Mouse (Mus musculus): ENCODE results near the gene Pkp2. TPM values are rescaled to one million over a fixed set of nuclear protein-coding genes. Genes with fewer than 3 reads are reported as not detected.
"Not testable (repeated sequence)": the region's sequence is repeated elsewhere in the genome, so short reads cannot be mapped to it uniquely, and the experiment has no call there.

Pkp2 gene
- polyA plus RNA-seq, 1 experiment from 2014 or later, result 1.5 TPM

DNA sequence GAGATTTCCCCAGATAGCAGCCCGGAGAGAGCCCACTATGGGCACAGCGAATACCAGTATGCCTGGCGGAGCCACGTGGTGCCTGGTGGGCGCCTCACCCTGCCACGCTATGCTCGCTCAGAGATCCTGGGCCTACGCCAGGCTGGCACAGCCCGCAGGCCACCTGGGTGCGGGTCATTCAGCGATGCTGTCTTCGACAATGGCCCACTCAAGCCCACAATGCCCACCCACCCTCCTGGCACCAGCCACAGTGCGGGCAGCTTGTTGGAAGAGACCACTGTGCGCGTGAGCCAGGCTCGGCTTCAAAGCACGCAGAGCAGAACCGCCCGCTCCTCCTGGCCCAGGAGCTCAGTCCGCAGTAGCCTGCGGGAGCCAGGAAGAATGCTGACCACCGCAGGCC, 12.7 kb downstream of the Pkp2 start:
- H3K36me3 ChIP-seq, result no peaks in the 10 kb centered on the region
- no peak for ATAC-seq (ENCODE audit: insufficient number of reproducible peaks, insufficient read depth, low FRiP score, low TSS enrichment, low read depth)
- H3K9ac ChIP-seq (replicated peaks), result no peak overlapping the region
- no peak overlapping the region for H3K4me3 ChIP-seq (replicated peaks)
- H3K4me2 ChIP-seq, result no peak overlapping the region
- no peak overlapping the region for H3K27ac ChIP-seq
- 92% methylated on average over 22 of the region's 22 CpGs for WGBS
- H3K27me3 ChIP-seq, result no peaks in the 10 kb centered on the region
- H3K4me1 ChIP-seq (replicated peaks), result peaks cover 10% of the 10 kb centered on the region
- H3K9me3 ChIP-seq, result no peaks in the 10 kb centered on the region

DNA sequence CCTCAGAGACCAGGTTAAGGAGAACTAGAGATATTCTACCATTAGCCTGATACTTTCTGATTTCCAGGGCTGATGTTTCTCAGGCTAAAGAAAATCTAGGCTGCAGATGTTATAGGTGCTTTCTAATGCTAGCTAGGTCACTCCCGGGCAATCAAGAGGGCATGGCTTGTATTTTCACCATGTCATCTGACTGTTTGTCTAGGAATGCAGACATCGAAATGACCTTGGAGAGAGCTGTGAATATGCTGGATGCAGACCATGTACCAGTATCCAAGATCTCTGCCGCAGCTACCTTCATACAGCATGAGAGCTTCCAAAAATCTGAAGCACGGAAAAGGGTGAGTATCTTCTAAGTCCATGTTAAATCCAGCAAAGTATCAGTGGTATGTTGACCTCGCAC, 17.3 kb downstream of the Pkp2 start:
- no peak for ATAC-seq (ENCODE audit: insufficient number of reproducible peaks, insufficient read depth, low FRiP score, low TSS enrichment, low read depth)
- H3K36me3 ChIP-seq, result no peaks in the 10 kb centered on the region
- H3K4me2 ChIP-seq, result no peak overlapping the region
- WGBS, result 91% methylated on average over 5 of the region's 5 CpGs
- H3K27me3 ChIP-seq, result no peaks in the 10 kb centered on the region
- H3K4me3 ChIP-seq (replicated peaks), result no peak overlapping the region
- no peak overlapping the region for H3K9ac ChIP-seq (replicated peaks)
- no peaks in the 10 kb centered on the region for H3K9me3 ChIP-seq
- H3K4me1 ChIP-seq (replicated peaks), result no peaks in the 10 kb centered on the region
- no peak overlapping the region for H3K27ac ChIP-seq

DNA sequence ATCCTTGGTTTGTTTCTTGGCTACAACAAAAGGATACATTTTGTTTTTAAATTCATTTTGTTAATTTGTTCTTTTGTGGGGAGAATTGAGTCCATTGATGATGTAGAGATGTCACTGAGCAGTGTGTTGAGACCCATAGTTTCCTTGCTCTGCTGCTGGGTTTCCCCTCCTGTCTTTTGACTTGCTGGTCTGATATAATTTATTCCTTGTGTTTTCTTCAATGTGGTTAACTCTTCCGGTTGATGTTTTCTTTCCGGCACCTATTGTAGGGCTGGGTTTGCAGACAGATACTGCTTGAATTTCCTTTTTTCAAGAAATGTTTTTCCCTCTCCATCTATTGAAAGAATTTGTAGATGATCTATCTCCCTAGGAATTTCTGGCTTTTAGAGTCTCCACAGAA, 20.8 kb downstream of the Pkp2 start:
- peaks cover 3% of the 10 kb centered on the region; the same call in 1 of the 2 replicates for H3K9me3 ChIP-seq
- no peaks in the 10 kb centered on the region for H3K4me1 ChIP-seq (replicated peaks)
- 100% methylated on average over 2 of the region's 2 CpGs for WGBS
- H3K27me3 ChIP-seq, result no peaks in the 10 kb centered on the region
- ATAC-seq (ENCODE audit: insufficient number of reproducible peaks, insufficient read depth, low FRiP score, low TSS enrichment, low read depth), result no peak
- H3K27ac ChIP-seq, result no peak overlapping the region
- no peaks in the 10 kb centered on the region for H3K36me3 ChIP-seq
- no peak overlapping the region for H3K9ac ChIP-seq (replicated peaks)
- no peak overlapping the region for H3K4me3 ChIP-seq (replicated peaks)
- no peak overlapping the region for H3K4me2 ChIP-seq

GRCm38 (mm10) chr16:16236681-16237080, 23.6 kb downstream of the Pkp2 start:
- 85% methylated on average over 9 of the region's 9 CpGs for WGBS
- not testable (repeated sequence) for ATAC-seq (ENCODE audit: insufficient number of reproducible peaks, insufficient read depth, low FRiP score, low TSS enrichment, low read depth); H3K27me3 ChIP-seq; H3K9me3 ChIP-seq; H3K4me2 ChIP-seq; H3K27ac ChIP-seq; H3K4me3 ChIP-seq (replicated peaks); H3K4me1 ChIP-seq (replicated peaks); H3K36me3 ChIP-seq; H3K9ac ChIP-seq (replicated peaks)

DNA sequence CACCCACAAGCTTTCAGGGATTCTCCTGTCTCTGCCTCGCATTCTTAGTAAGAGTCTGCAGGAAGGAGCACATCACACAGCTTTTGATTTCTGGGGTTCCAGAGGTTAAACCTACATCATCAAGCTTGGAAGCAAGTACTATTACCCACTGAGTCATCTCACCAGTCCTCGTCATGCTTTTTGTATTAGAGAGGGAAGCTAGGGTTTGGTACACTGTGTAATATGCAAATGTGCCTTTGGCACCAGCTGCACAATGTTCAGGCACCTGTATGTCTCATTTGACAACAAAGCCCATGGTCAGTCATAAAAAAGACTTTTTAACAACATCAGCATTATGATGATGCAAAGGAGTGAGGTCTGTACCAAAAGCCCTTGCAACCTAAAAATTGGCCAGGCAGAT, 25.2 kb downstream of the Pkp2 start:
- Histone ChIP-seq H3K36me3 (no peaks in the 10 kb centered on the region), H3K27ac (no peak overlapping the region), H3K4me2 (no peak overlapping the region), H3K4me1 (replicated peaks) (no peaks in the 10 kb centered on the region), H3K9ac (replicated peaks) (no peak overlapping the region), H3K9me3 (peaks cover 3% of the 10 kb centered on the region; the same call in 1 of the 2 replicates), H3K4me3 (replicated peaks) (no peak overlapping the region), H3K27me3 (no peaks in the 10 kb centered on the region)
- no peak for ATAC-seq (ENCODE audit: insufficient number of reproducible peaks, insufficient read depth, low FRiP score, low TSS enrichment, low read depth)
- WGBS, result 84% methylated on average over 2 of the region's 2 CpGs

DNA sequence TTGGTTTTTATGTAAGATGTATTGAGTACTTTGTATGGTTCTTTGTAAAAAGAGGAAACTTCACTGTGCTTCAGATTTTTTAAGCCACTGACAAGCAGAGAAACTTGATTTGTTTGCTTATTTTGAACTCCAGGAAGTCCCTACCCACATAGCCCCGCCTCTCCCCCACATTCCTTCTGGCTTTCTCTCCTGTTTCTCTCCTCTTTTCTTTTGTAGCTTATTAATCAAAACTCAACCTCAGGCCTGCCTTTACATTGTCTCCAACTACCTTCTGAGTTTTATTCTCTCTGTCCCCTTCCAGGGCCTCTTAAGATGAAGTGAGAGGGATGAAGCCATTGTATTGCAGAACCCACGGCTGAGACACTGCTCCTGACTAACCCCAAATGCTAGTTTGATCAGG, 31.6 kb downstream of the Pkp2 start:
- Histone ChIP-seq H3K36me3 (no peaks in the 10 kb centered on the region), H3K4me3 (replicated peaks) (no peak overlapping the region), H3K27me3 (no peaks in the 10 kb centered on the region), H3K27ac (no peak overlapping the region), H3K9me3 (no peaks in the 10 kb centered on the region), H3K4me1 (replicated peaks) (no peaks in the 10 kb centered on the region), H3K4me2 (no peak overlapping the region), H3K9ac (replicated peaks) (no peak overlapping the region)
- 76% methylated on average over 2 of the region's 2 CpGs for WGBS
- no peak for ATAC-seq (ENCODE audit: insufficient number of reproducible peaks, insufficient read depth, low FRiP score, low TSS enrichment, low read depth)

DNA sequence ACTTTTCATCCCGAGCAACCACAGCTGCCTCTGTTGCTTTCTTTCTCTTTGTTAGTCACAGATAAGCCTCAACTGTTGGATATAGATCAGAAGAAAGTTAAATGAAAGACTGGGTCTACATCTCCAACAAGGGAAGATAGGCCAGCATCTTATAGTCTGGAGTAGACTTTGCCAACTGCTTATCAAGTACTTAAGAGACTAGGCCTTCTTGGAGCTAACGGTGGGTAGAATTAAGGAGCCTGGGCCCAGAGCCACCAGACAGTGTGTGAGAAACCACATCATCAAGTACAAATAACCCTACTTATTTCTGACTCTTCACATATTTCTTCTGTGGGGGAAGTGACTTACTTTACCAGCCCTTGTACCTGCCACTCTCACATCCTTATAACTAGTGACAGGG, 37.4 kb downstream of the Pkp2 start:
- Histone ChIP-seq H3K27me3 (no peaks in the 10 kb centered on the region), H3K9me3 (no peaks in the 10 kb centered on the region), H3K4me3 (replicated peaks) (no peak overlapping the region), H3K4me2 (no peak overlapping the region), H3K36me3 (no peaks in the 10 kb centered on the region), H3K27ac (no peak overlapping the region), H3K4me1 (replicated peaks) (peaks cover 5% of the 10 kb centered on the region; the same call in 1 of the 2 replicates), H3K9ac (replicated peaks) (no peak overlapping the region)
- WGBS, result 67% methylated on average over 2 of the region's 2 CpGs
- ATAC-seq (ENCODE audit: insufficient number of reproducible peaks, insufficient read depth, low FRiP score, low TSS enrichment, low read depth), result no peak

- Histone ChIP-seq H3K27ac (no peak overlapping the region), H3K4me2 (no peak overlapping the region), H3K9ac (replicated peaks) (no peak overlapping the region), H3K4me3 (replicated peaks) (no peak overlapping the region), H3K9me3 (no peaks in the 10 kb centered on the region), H3K4me1 (replicated peaks) (peaks cover 5% of the 10 kb centered on the region; the same call in 1 of the 2 replicates), H3K27me3 (no peaks in the 10 kb centered on the region), H3K36me3 (no peaks in the 10 kb centered on the region)
- ATAC-seq (ENCODE audit: insufficient number of reproducible peaks, insufficient read depth, low FRiP score, low TSS enrichment, low read depth), result no peak
- WGBS, result 24% methylated on average over 4 of the region's 4 CpGs
Observed at GRCm38 (mm10) chr16:16253326-16254074, 40.4 kb downstream of the Pkp2 start.

DNA sequence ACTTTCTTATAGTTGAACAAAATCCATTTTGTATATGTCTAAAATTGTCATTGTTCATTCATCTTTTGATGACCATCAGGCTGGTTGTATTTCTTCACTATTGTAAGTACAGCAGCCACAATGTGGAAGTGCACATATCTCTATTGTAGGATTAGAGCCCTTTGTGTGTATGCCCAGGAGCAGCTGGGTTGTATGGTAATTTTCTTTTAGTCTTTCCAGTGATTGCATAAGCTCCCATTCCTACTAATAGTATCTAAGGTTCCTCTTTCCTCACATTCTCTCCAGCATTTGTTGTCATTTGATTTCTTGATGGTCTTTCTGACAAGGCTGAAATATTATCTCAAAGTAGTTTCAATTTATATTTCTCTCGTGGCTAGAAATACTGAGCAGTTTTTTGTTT, 42.1 kb downstream of the Pkp2 start:
- no peak overlapping the region for H3K9ac ChIP-seq (replicated peaks)
- ATAC-seq (ENCODE audit: insufficient number of reproducible peaks, insufficient read depth, low FRiP score, low TSS enrichment, low read depth), result no peak
- 54% methylated on average over 1 of the region's 1 CpGs for WGBS

DNA sequence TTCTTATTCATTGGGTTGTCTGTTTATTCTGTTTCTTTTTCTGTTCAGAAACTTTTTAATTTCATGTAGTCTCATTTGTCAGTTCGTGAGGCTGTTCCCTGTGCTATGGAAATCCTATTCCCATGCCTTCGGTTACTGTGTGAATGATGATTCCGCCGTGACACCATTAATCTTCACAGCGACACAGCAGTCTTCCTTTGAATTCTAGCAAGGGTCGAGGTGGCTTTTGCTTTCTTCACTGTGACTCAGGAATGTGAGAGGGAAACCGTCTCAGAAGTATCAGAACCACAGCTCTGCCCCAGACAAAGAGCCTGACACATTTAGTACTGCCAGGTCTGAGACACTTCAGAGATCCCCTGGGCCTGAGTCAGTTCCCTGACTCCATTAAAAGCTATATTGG, 42.8 kb downstream of the Pkp2 start:
- ATAC-seq (ENCODE audit: insufficient number of reproducible peaks, insufficient read depth, low FRiP score, low TSS enrichment, low read depth), result no peak
- Histone ChIP-seq H3K4me1 (replicated peaks) (peaks cover 5% of the 10 kb centered on the region; the same call in 1 of the 2 replicates), H3K36me3 (no peaks in the 10 kb centered on the region), H3K4me3 (replicated peaks) (no peak overlapping the region), H3K9ac (replicated peaks) (no peak overlapping the region), H3K9me3 (no peaks in the 10 kb centered on the region), H3K27ac (no peak overlapping the region), H3K27me3 (no peaks in the 10 kb centered on the region), H3K4me2 (no peak overlapping the region)
- WGBS, result 32% methylated on average over 7 of the region's 7 CpGs

More for the DNA sequence above, 42.1 kb downstream of the Pkp2 start:
- Histone ChIP-seq H3K4me2 (no peak overlapping the region), H3K27ac (no peak overlapping the region), H3K27me3 (no peaks in the 10 kb centered on the region), H3K36me3 (no peaks in the 10 kb centered on the region), H3K9me3 (no peaks in the 10 kb centered on the region), H3K4me1 (replicated peaks) (peaks cover 5% of the 10 kb centered on the region; the same call in 1 of the 2 replicates), H3K4me3 (replicated peaks) (no peak overlapping the region)

GRCm38 (mm10) chr16:16256672-16257071, 43.6 kb downstream of the Pkp2 start:
- Histone ChIP-seq H3K36me3 (no peaks in the 10 kb centered on the region), H3K4me2 (no peak overlapping the region), H3K4me1 (replicated peaks) (peaks cover 5% of the 10 kb centered on the region; the same call in 1 of the 2 replicates), H3K27ac (no peak overlapping the region), H3K9me3 (no peaks in the 10 kb centered on the region), H3K4me3 (replicated peaks) (no peak overlapping the region), H3K27me3 (no peaks in the 10 kb centered on the region), H3K9ac (replicated peaks) (no peak overlapping the region)
- WGBS, result 46% methylated on average over 1 of the region's 1 CpGs
- no peak for ATAC-seq (ENCODE audit: insufficient number of reproducible peaks, insufficient read depth, low FRiP score, low TSS enrichment, low read depth)

- Histone ChIP-seq H3K27me3 (no peaks in the 10 kb centered on the region), H3K36me3 (no peaks in the 10 kb centered on the region), H3K9ac (replicated peaks) (no peak overlapping the region), H3K4me3 (replicated peaks) (no peak overlapping the region), H3K27ac (no peak overlapping the region), H3K4me1 (replicated peaks) (no peaks in the 10 kb centered on the region), H3K9me3 (no peaks in the 10 kb centered on the region), H3K4me2 (no peak overlapping the region)
- no peak for ATAC-seq (ENCODE audit: insufficient number of reproducible peaks, insufficient read depth, low FRiP score, low TSS enrichment, low read depth)
- WGBS, result 93% methylated on average over 5 of the region's 5 CpGs
Observed at GRCm38 (mm10) chr16:16260882-16261281, 47.8 kb downstream of the Pkp2 start.

Measured in limb, embryonic 12.5 days (tissue).